Mouse (Mus musculus) lung, postnatal 0 days (tissue): ENCODE results near the gene Micu1.

Experiments used
- CTCF ChIP-seq: IDR thresholded peaks from 2 replicates; pipeline ENCODE4 v1.5.1; 2016; ENCODE audit warnings: antibody characterized with exemption, mild to moderate bottlenecking
- EP300 ChIP-seq: IDR thresholded peaks from 2 replicates; pipeline ENCODE4 v1.6.1; 2016; ENCODE audit warnings: antibody characterized with exemption, mild to moderate bottlenecking, control low read depth

- TF ChIP-seq CTCF: no peak
- TF ChIP-seq EP300: no peak
These were observed 78.4 kb downstream of the Micu1 start for GRCm38 (mm10) chr10:59780698-59781097.
